Mouse (Mus musculus): ENCODE measurements around the gene Erbb3. TPM values are rescaled to one million over a fixed set of nuclear protein-coding genes. Genes with fewer than 3 reads are reported as not detected.

Gene Erbb3
- polyA plus RNA-seq (2015; fragmentation: Nextera tagmentation; extraction: Ambion mirVana), result 2.7 and 4.1 TPM in 2 replicates

GRCm38 (mm10) chr10:128589464-128590192 is at the start of gene Erbb3:
Gene Erbb3 (minus strand): TSS chr10:128589652.

DNA sequence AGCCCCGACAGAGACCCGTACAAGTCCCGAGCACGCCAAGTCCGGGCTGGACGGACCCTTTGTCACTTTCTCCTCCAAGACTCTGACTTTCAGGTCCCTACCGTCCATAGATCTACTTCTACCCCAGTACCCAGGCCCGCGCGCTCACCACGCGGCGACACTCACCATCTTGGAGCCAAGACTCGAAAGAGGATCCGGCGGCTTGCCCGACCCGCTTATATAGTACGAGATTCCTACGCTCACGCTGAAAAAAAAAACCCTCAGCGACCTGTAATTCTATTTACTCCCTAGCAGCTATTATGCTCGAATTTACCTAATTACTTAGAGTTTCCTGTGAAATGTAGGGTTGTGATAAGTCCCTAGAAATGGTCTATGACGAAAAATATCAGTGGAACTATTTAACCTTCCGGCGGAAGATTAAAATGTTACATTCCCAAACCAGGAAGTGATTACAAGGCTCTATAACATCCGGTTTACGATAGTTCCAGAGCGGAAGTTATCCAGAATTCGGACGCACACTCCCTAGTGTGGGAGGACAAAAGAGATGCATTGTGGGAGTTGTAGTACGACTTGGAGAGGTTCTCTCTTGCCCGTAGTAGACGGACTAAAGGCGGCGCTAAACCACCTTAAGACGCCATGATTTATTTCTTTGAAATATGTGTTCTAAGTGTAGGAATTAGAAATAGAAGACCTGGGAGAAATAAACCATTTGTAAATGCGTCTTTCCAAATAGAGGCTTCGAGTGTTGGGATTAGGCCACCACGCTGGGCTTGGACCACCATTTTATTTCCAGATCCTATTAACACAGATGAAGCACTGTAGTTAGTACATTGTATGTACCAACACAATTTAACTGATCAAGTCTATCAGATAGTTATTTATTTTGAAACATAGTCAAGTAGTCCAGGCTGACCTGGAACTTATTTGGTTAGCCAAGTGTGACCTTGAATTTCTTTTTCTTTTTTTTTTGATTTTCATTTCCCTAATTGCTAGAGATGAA is 37.2 kb upstream of the Erbb3 start, which contains the start of gene Rps26:
Gene Rps26, minus strand, starts transcription at position 437 of the 1,000 bp plus-strand sequence.

GRCm38 (mm10) chr10:128565788-128566531 is 23.5 kb downstream of the Erbb3 start, which contains the start of gene Pa2g4:
Gene Pa2g4 (minus strand): TSS chr10:128565987.

DNA sequence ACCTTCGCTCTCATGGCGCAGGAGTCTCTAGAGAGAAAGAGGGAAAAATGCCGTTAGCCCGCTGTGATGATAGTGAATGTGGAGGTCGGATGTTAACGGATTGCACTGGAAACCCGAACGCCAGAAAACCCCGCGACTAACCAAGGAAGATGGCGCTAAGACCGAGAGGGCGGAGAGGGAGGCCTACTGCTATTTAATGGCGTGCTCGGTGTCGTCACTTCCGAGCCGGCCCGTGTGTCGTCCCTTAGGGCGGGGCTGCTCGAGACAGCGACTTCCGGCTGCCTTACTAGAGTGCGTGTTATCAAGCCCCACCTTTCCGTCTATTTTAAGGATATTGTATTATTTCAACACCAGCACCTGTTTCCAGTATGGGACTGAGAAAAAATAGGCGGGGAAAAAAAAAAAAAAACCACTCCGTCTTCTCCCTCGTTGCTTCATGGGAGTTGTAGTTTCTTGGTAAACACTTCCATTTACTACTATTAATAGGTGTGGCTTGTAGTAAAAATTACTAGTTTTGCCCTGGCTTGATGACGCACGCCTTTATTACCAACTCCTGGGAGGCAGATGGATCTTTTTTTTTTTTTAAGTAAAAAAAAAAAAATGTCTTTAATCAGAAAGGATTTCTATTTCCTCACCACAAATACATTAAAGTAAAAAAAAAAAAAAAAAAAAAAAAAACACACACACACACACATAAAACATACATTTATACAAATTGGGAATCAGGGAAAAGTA is 40.3 kb downstream of the Erbb3 start, which contains the start of gene Rpl41:
Gene Rpl41, minus strand, starts transcription at position 359 of the 735 bp plus-strand sequence.

GRCm38 (mm10) chr10:128547361-128548032 is 42.0 kb downstream of the Erbb3 start, which contains the start of gene Zc3h10:
Gene Zc3h10 (minus strand): TSS chr10:128547774.

GRCm38 (mm10) chr10:128525671-128526308 is 63.7 kb downstream of the Erbb3 start, which contains the start of gene Esyt1:
Gene Esyt1 (minus strand): TSS chr10:128525871.

Small RNA genes lying within 50 kb of the gene (microRNA-seq; reads per million reads assigned to microRNA genes)
- gene Gm47275 (ENCODE audit: borderline replicate concordance, insufficient number of aligned reads), result not detected
- not detected for gene Mir6917 (ENCODE audit: borderline replicate concordance, insufficient number of aligned reads)

Other genes with a start within 250 kb of the Erbb3 start
- 18.7 and 34.1 TPM in 2 replicates for gene Coq10a, start 220.7 kb downstream of the Erbb3 start, polyA plus RNA-seq (2015; fragmentation: Nextera tagmentation; extraction: Ambion mirVana)
- 6.2 and 9.2 TPM in 2 replicates for gene Ankrd52, start 212.5 kb downstream of the Erbb3 start, polyA plus RNA-seq (2015; fragmentation: Nextera tagmentation; extraction: Ambion mirVana)
- gene Slc39a5, start 188.4 kb downstream of the Erbb3 start, polyA plus RNA-seq (2015; fragmentation: Nextera tagmentation; extraction: Ambion mirVana), result 1.5 and 1.7 TPM in 2 replicates
- 66.1 and 77.6 TPM in 2 replicates for gene Nabp2, start 178.2 kb downstream of the Erbb3 start, polyA plus RNA-seq (2015; fragmentation: Nextera tagmentation; extraction: Ambion mirVana)
- gene Rnf41, start 178.0 kb downstream of the Erbb3 start, polyA plus RNA-seq (2015; fragmentation: Nextera tagmentation; extraction: Ambion mirVana), result 28.0 and 29.6 TPM in 2 replicates
- gene Smarcc2, start 130.4 kb downstream of the Erbb3 start, polyA plus RNA-seq (2015; fragmentation: Nextera tagmentation; extraction: Ambion mirVana), result 49.6 and 55.3 TPM in 2 replicates
- 1,391 and 2,048 TPM in 2 replicates for gene Myl6, start 95.5 kb downstream of the Erbb3 start, polyA plus RNA-seq (2015; fragmentation: Nextera tagmentation; extraction: Ambion mirVana)
- 1.8 and 4.1 TPM in 2 replicates for gene Myl6b, start 91.0 kb downstream of the Erbb3 start, polyA plus RNA-seq (2015; fragmentation: Nextera tagmentation; extraction: Ambion mirVana)
- gene Esyt1, start 63.8 kb downstream of the Erbb3 start, polyA plus RNA-seq (2015; fragmentation: Nextera tagmentation; extraction: Ambion mirVana), result 18.3 and 25.7 TPM in 2 replicates
- 10.9 and 12.5 TPM in 2 replicates for gene Zc3h10, start 41.9 kb downstream of the Erbb3 start, polyA plus RNA-seq (2015; fragmentation: Nextera tagmentation; extraction: Ambion mirVana)
- gene Rpl41, start 40.3 kb downstream of the Erbb3 start, polyA plus RNA-seq (2015; fragmentation: Nextera tagmentation; extraction: Ambion mirVana), result 3,668 and 6,742 TPM in 2 replicates
- 61.0 and 89.3 TPM in 2 replicates for gene Pa2g4, start 23.7 kb downstream of the Erbb3 start, polyA plus RNA-seq (2015; fragmentation: Nextera tagmentation; extraction: Ambion mirVana)
- gene Rps26, start 37.1 kb upstream of the Erbb3 start, polyA plus RNA-seq (2015; fragmentation: Nextera tagmentation; extraction: Ambion mirVana), result 691 and 706 TPM in 2 replicates
- 2.3 and 2.9 TPM in 2 replicates for gene Ikzf4, start 56.3 kb upstream of the Erbb3 start, polyA plus RNA-seq (2015; fragmentation: Nextera tagmentation; extraction: Ambion mirVana)
- 13.4 and 18.0 TPM in 2 replicates for gene Suox, start 84.4 kb upstream of the Erbb3 start, polyA plus RNA-seq (2015; fragmentation: Nextera tagmentation; extraction: Ambion mirVana)
- 71.5 and 84.4 TPM in 2 replicates for gene Rab5b, start 106.6 kb upstream of the Erbb3 start, polyA plus RNA-seq (2015; fragmentation: Nextera tagmentation; extraction: Ambion mirVana)
- 1.2 and 1.6 TPM in 2 replicates for gene Pmel, start 114.5 kb upstream of the Erbb3 start, polyA plus RNA-seq (2015; fragmentation: Nextera tagmentation; extraction: Ambion mirVana)
- 25.1 and 41.0 TPM in 2 replicates for gene Cdk2, start 115.4 kb upstream of the Erbb3 start, polyA plus RNA-seq (2015; fragmentation: Nextera tagmentation; extraction: Ambion mirVana)
- 5.6 and 7.5 TPM in 2 replicates for gene Dgka, start 155.2 kb upstream of the Erbb3 start, polyA plus RNA-seq (2015; fragmentation: Nextera tagmentation; extraction: Ambion mirVana)
- 27.0 and 29.1 TPM in 2 replicates for gene Pym1, start 158.2 kb upstream of the Erbb3 start, polyA plus RNA-seq (2015; fragmentation: Nextera tagmentation; extraction: Ambion mirVana)
- gene Mmp19, start 201.3 kb upstream of the Erbb3 start, polyA plus RNA-seq (2015; fragmentation: Nextera tagmentation; extraction: Ambion mirVana), result 3.0 and 8.9 TPM in 2 replicates
- 35.4 and 46.5 TPM in 2 replicates for gene Dnajc14, start 214.4 kb upstream of the Erbb3 start, polyA plus RNA-seq (2015; fragmentation: Nextera tagmentation; extraction: Ambion mirVana)
- gene Tmem198b, start 214.7 kb upstream of the Erbb3 start, polyA plus RNA-seq (2015; fragmentation: Nextera tagmentation; extraction: Ambion mirVana), result 16.8 and 17.0 TPM in 2 replicates
- 172 and 217 TPM in 2 replicates for gene Sarnp, start 227.7 kb upstream of the Erbb3 start, polyA plus RNA-seq (2015; fragmentation: Nextera tagmentation; extraction: Ambion mirVana)
- gene Ormdl2, start 232.0 kb upstream of the Erbb3 start, polyA plus RNA-seq (2015; fragmentation: Nextera tagmentation; extraction: Ambion mirVana), result 71.7 and 80.1 TPM in 2 replicates

Data from adrenal gland, postnatal 0 days (tissue).